Mouse (Mus musculus) layer of hippocampus, postnatal 10 days (tissue): ENCODE results near the gene Hnf1a. TPM values are rescaled to one million over a fixed set of nuclear protein-coding genes. Genes with fewer than 3 reads are reported as not detected.
"Not testable (repeated sequence)": the region's sequence is repeated elsewhere in the genome, so short reads cannot be mapped to it uniquely, and the experiment has no call there.

Source experiments
- DNase-seq, 2 experiments: peaks; one replicate each; pipeline ENCODE4 v3.0.0; 2021; ENCODE audit warnings: low spot score in 2 of 2
- total RNA-seq, 2 experiments: library from RNA; stranded (reverse); gene quantifications; 2 replicates each; pipeline ENCODE4 v1.2.3; 2021

The Hnf1a gene
- total RNA-seq, 2 experiments from 2014 or later = not detected

GRCm38 (mm10) chr5:114948891-114949290 is 22.0 kb downstream of the Hnf1a start:
- peak in 1 of 2 experiments; percentile 47 for DNase-seq

- DNase-seq = no peak
These were observed 25.8 kb downstream of the Hnf1a start for GRCm38 (mm10) chr5:114945072-114945471.

DNA sequence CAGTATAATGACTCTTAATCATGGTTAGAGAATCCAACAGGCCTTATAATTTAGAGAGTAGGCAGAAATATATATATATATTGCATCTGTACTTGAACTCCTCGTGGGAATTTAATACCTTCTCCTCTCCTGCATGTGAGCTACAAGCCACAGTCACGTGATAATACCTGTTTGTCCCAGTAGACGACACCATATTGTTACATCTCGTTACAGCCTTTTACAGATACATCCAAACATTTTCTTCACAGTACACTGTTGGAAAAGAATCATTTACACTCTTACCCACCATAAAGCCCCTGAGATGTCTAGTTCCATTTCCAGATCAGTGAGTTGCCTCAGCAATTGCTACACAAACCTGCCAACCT is 28.1 kb downstream of the Hnf1a start:
- no peak for DNase-seq

DNA sequence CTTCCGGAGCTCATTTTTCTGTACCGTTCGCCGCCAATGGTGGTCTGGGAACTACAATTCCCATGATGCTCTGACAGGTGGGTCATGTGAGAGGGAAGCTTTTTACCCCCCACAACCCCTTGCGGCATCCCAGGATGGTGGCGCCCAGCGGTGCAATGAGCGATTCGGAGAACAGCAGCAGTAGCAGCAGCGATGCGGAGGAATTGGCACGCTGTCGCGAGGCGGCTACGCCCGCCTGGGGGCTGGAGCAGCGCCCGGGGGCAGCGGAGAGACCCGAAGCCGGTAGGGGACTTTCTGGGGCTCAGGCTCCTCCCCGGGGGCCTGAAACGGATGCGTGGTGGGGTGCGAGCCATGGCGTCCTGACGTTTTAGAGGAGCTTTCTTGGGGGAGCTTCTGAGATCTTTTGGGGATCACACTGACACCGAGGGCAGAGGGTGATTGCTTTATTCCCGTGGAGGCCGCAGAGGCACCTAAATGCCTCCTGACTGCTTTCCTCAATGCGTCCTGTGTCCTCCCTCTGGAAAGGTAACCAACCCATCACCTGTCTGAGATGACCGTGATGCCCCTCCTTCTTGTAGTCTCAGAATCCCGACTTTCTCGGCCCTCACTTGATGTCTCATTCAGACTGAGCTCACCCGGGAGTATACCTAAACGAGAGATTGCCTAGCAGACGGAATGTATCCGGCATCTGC is 28.7 kb downstream of the Hnf1a start, which contains the start of gene 2210016L21Rik:
Gene 2210016L21Rik, plus strand, starts transcription at position 85 of the 692 bp plus-strand sequence.
- peak; percentile 86 to 89 for DNase-seq

DNA sequence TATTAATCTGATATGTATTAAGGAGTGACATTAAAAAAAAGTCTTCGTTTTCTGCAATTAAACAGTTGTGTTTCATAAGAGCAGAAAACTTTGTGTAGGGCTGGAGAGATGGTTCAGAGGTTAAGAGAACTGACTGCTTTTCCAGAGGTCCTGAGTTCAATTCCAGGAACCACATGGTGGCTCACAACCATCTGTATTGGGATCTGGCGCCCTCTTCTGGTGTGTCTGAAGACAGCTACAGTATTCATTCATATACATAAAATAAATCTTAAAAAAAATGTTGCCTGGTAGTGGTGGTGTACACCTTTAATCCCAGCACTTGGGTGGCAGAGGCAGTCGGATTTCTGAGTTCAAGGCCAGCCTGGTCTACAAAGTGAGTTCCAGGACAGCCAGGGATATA is 29.8 kb downstream of the Hnf1a start:
- DNase-seq = not testable (repeated sequence)

- DNase-seq = no peak
These were observed 35.1 kb downstream of the Hnf1a start for GRCm38 (mm10) chr5:114935838-114936237.

- no peak for DNase-seq
These were observed 37.7 kb downstream of the Hnf1a start for GRCm38 (mm10) chr5:114933206-114933605.

DNA sequence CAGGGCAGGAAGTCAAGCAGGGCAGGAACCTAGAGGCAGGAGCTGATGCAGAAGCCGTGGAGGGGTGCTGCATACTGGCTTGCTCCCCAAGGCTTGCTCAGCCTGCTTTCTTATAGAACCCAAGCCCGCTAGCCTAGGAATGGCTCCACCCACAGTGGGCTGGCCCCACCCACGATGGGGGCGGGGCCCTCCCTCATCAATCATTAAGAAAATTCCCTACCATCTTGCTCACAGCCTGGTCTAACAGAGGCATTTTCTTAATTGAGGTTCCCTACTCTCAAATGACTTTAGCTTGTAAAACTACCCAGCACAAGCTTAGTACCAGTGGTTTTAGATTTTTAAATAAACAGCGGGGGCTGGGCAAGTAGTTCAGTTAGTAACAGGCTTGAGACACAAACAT is 39.3 kb downstream of the Hnf1a start:
- no peak for DNase-seq

GRCm38 (mm10) chr5:114926753-114927152 is 44.1 kb downstream of the Hnf1a start:
- no peak for DNase-seq

GRCm38 (mm10) chr5:114926153-114926684 is 44.7 kb downstream of the Hnf1a start:
- no peak for DNase-seq

DNA sequence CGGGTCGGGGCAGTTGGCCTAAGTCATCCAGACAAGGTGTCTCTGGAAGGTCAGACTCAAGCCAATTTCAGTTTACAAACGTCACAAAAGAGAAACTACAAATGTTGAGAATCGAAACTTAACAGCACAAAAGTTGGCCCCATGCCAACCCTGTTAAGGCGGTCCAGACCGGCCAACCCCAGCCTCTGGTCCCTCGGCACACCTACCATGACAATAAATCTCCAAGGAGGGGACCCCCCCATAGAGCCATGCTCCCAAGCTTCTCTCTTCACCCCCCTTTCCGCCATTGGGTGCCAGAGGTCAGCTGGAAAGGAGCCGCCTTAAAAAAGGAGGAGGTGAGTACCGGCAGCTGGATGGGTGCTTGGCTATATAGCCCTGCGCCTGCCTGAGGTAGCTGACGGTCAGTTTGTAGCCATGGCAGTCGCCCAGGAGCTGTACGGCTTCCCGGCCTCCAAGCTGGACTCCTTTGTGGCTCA is 47.9 kb downstream of the Hnf1a start, which contains the start of gene Oasl1:
Gene Oasl1, plus strand, starts transcription at position 243 of the 476 bp plus-strand sequence.
- no peak for DNase-seq

GRCm38 (mm10) chr5:114922366-114922731 is 48.5 kb downstream of the Hnf1a start:
- no peak for DNase-seq

GRCm38 (mm10) chr5:114921551-114922365 is 49.1 kb downstream of the Hnf1a start:
- DNase-seq = no peak

- not testable (repeated sequence) for DNase-seq
These were observed 53.5 kb downstream of the Hnf1a start for GRCm38 (mm10) chr5:114917357-114917756.

GRCm38 (mm10) chr5:114916777-114917176 is 54.1 kb downstream of the Hnf1a start:
- DNase-seq = no peak

DNA sequence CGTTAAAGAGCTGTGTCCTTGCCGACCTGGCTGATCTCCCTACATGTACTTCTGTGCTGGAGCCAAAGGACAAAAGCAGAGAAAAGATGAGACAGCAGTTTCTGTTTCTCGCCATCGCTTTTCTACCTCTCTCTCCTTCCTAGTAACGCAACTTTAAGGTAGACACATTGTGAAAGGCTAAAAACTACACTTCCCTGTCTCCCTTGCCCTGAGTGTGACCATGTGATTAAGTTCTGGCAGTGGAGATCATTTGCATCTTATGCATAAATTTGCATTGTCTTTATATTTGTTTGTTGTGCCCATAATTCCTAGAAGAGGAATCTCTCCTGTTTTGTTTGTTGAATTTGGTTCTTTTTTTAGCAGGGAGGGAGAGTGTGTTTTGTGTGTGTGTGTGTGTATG is 55.0 kb downstream of the Hnf1a start:
- no peak for DNase-seq

DNA sequence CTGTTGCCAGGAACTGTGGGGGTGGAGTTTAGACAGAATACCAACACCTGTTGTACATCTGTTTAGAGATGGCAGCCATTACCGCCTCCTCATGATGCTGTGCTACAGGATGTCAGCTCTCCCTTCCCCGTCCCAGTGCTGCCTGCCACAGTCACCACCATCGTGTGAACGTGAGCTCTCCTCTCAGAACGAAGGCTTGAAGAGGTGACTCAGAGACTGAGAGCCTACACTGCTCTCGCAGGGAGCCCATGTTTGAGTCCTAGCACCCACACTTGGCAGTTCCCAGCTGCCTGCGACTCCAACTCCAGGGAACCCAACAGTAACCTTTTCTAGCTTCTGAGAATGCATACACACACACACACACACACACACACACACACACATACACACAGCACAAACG is 56.0 kb downstream of the Hnf1a start:
- no peak for DNase-seq

DNA sequence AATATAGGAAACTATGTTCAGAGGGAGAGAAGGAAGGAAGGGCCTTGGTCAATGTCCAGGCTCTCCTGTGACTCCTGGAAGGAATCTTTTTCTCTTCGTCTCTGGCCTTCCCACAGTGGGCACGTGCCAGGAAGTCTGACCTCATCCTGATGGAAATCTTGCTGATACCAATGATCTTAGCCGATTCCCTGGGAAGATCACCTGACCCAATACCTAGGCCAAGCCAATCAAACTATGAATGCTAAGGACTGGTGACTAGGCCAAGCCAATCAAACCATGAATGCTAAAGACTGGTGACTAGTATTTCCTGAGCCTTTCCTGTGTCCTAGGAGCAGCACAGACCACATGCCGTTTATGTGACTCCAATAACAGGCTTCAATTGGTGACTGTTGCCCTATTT is 57.2 kb downstream of the Hnf1a start:
- DNase-seq = no peak

- no peak for DNase-seq
These were observed 62.1 kb downstream of the Hnf1a start for GRCm38 (mm10) chr5:114908598-114909305.

DNA sequence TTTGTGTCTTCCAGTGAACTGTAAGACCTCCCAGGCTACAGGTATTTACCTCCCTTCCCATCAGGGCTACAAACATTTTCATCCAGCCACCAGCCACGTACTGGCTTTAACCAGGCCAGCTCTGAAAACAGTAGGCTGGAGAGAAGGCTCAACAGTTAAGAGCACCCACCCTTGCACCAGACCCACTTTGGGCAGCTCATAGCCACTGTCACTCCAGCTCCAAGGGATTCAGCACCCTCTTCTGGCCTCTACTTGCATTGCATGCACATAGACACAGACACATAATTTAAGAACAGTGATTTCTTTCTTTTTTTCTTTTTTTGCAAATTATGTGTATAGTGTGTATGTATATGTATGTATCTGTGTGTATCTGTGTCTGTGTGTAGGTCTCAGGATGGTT is 68.5 kb downstream of the Hnf1a start:
- DNase-seq = peak; percentile 53 to 61
